Mouse (Mus musculus) MEL (cell line): Measurements from ENCODE around the gene Fancc. TPM values are rescaled to one million over a fixed set of nuclear protein-coding genes. Genes with fewer than 3 reads are reported as not detected.

Experiments
- DNase-seq: peaks from one replicate; pipeline ENCODE4 v3.0.0; 2011; ENCODE audit warnings: low read depth, low spot score
- H3K27ac ChIP-seq: 2 replicates; pipeline ENCODE4 v1.5.1; 2012; ENCODE audit warnings: low read depth, mild to moderate bottlenecking, control low read depth, low read length, moderate library complexity; ENCODE audit not compliant: control insufficient read depth
- H3K27me3 ChIP-seq, 2 experiments: fragments of 150-350 bp in 1 of 2; sonication (generic) in 1 of 2; 2 replicates each; pipeline ENCODE4 v1.6.1; 2012; ENCODE audit warnings: low read length in 2 of 2, mild to moderate bottlenecking in 2 of 2, improper control_type of control experiment in 1 of 2, moderate library complexity in 1 of 2; ENCODE audit not compliant: insufficient read depth in 2 of 2, control insufficient read depth in 1 of 2
- H3K36me3 ChIP-seq, 2 experiments: 2 replicates each; pipeline ENCODE4 v1.6.1; 2012 to 2014; ENCODE audit warnings: low read length in 2 of 2, improper control_type of control experiment in 1 of 2, inconsistent platforms in 1 of 2, mild to moderate bottlenecking in 1 of 2; ENCODE audit not compliant: insufficient read depth in 2 of 2, control insufficient read depth in 1 of 2
- H3K4me1 ChIP-seq, 2 experiments: fragments of 150-350 bp in 1 of 2; sonication (generic) in 1 of 2; 2 replicates each; pipeline ENCODE4 v1.6.1; 2012; ENCODE audit warnings: low read length in 2 of 2, improper control_type of control experiment in 1 of 2, mild to moderate bottlenecking in 1 of 2; ENCODE audit not compliant: insufficient read depth in 2 of 2, control insufficient read depth in 1 of 2
- H3K4me3 ChIP-seq, 2 experiments: fragments of 150-350 bp in 1 of 2; sonication (generic) in 1 of 2; 2 replicates each; pipeline ENCODE4 v1.5.1; 2012; ENCODE audit warnings: low read depth in 2 of 2, low read length in 2 of 2, mild to moderate bottlenecking in 2 of 2, moderate library complexity in 2 of 2, control low read depth in 1 of 2, improper control_type of control experiment in 1 of 2; ENCODE audit not compliant: control insufficient read depth in 1 of 2, insufficient read depth in 1 of 2
- H3K79me2 ChIP-seq: 2 replicates; pipeline ENCODE4 v1.6.1; 2012; ENCODE audit warnings: mild to moderate bottlenecking, low read length, moderate library complexity; ENCODE audit not compliant: control insufficient read depth, poor library complexity, insufficient read depth
- H3K9ac ChIP-seq: 2 replicates; pipeline ENCODE4 v1.6.1; 2012; ENCODE audit warnings: low read depth, mild to moderate bottlenecking, control low read depth, low read length, moderate library complexity; ENCODE audit not compliant: control insufficient read depth, poor library complexity, severe bottlenecking
- H3K9me3 ChIP-seq: fragments of 150-350 bp; sonication (generic); replicated peaks from 2 replicates; pipeline ENCODE4 v1.6.1; 2012; ENCODE audit warnings: mild to moderate bottlenecking, low read length, improper control_type of control experiment, moderate library complexity; ENCODE audit not compliant: insufficient read depth
- BHLHE40 ChIP-seq: IDR thresholded peaks from 2 replicates; pipeline ENCODE4 v1.6.1; 2012; ENCODE audit warnings: low read depth, mild to moderate bottlenecking, inconsistent platforms, low read length, improper control_type of control experiment, borderline replicate concordance
- CHD1 ChIP-seq: IDR thresholded peaks from 2 replicates; pipeline ENCODE4 v1.6.1; 2012; ENCODE audit warnings: low read depth, mild to moderate bottlenecking, inconsistent platforms, low read length, improper control_type of control experiment
- CHD2 ChIP-seq: IDR thresholded peaks from 2 replicates; pipeline ENCODE4 v1.6.1; 2011; ENCODE audit warnings: low read length, improper control_type of control experiment
- E2F4 ChIP-seq: IDR thresholded peaks from 2 replicates; pipeline ENCODE4 v1.6.1; 2011; ENCODE audit warnings: low read depth, low read length, improper control_type of control experiment, borderline replicate concordance
- ETS1 ChIP-seq: IDR thresholded peaks from 2 replicates; pipeline ENCODE4 v1.6.1; 2012; ENCODE audit warnings: low read depth, mild to moderate bottlenecking, inconsistent platforms, low read length, improper control_type of control experiment, moderate library complexity
- GABPA ChIP-seq: IDR thresholded peaks from 2 replicates; pipeline ENCODE4 v1.6.1; 2012; ENCODE audit warnings: low read depth, mild to moderate bottlenecking, inconsistent platforms, low read length, improper control_type of control experiment, moderate library complexity
- KAT2A ChIP-seq: conservative IDR thresholded peaks from 2 replicates; pipeline ENCODE4 v1.6.1; 2012; ENCODE audit warnings: low read depth, low read length, improper control_type of control experiment, inconsistent platforms
- MAZ ChIP-seq: IDR thresholded peaks from 2 replicates; pipeline ENCODE4 v1.6.1; 2012; ENCODE audit warnings: low read depth, mild to moderate bottlenecking, inconsistent platforms, low read length, improper control_type of control experiment
- MXI1 ChIP-seq: IDR thresholded peaks from 2 replicates; pipeline ENCODE4 v1.6.1; 2011; ENCODE audit warnings: mild to moderate bottlenecking, low read depth, low read length, improper control_type of control experiment
- MYB ChIP-seq: IDR thresholded peaks from 2 replicates; pipeline ENCODE4 v1.6.1; 2011; ENCODE audit warnings: mild to moderate bottlenecking, low read depth, low read length, improper control_type of control experiment
- NELFE ChIP-seq: IDR thresholded peaks from 2 replicates; pipeline ENCODE4 v1.6.1; 2011; ENCODE audit warnings: low read depth, low read length, improper control_type of control experiment
- NRF1 ChIP-seq: IDR thresholded peaks from 2 replicates; pipeline ENCODE4 v1.6.1; 2014; ENCODE audit warnings: low read depth, mild to moderate bottlenecking, inconsistent platforms, low read length, improper control_type of control experiment, moderate library complexity; ENCODE audit not compliant: poor library complexity, insufficient read depth, severe bottlenecking
- POLR2A ChIP-seq, 2 experiments: IDR thresholded peaks; 2 replicates each; pipeline ENCODE4 v1.6.1; 2011 to 2012; ENCODE audit warnings: low read length in 2 of 2, mild to moderate bottlenecking in 2 of 2, control low read depth in 1 of 2, improper control_type of control experiment in 1 of 2, low read depth in 1 of 2, moderate library complexity in 1 of 2; ENCODE audit not compliant: control insufficient read depth in 1 of 2, insufficient read depth in 1 of 2, poor library complexity in 1 of 2
- POLR2AphosphoS5 ChIP-seq: IDR thresholded peaks from 2 replicates; pipeline ENCODE4 v1.6.1; 2012; ENCODE audit warnings: low read depth, borderline replicate concordance, mild to moderate bottlenecking, inconsistent platforms, low read length, moderate library complexity, mixed read lengths
- RAD21 ChIP-seq: IDR thresholded peaks from 2 replicates; pipeline ENCODE4 v1.6.1; 2011; ENCODE audit warnings: mild to moderate bottlenecking, low read depth, low read length, improper control_type of control experiment
- TCF12 ChIP-seq: IDR thresholded peaks from 2 replicates; pipeline ENCODE4 v1.6.1; 2014; ENCODE audit warnings: low read depth, mild to moderate bottlenecking, inconsistent platforms, low read length, improper control_type of control experiment, moderate library complexity
- USF1 ChIP-seq: IDR thresholded peaks from 2 replicates; pipeline ENCODE4 v1.6.1; 2014; ENCODE audit warnings: low read depth, mild to moderate bottlenecking, inconsistent platforms, low read length, improper control_type of control experiment, moderate library complexity
- USF2 ChIP-seq, 2 experiments: IDR thresholded peaks; 2 replicates each; pipeline ENCODE4 v1.6.1; 2011 to 2012; ENCODE audit warnings: improper control_type of control experiment in 2 of 2, low read length in 2 of 2, borderline replicate concordance in 1 of 2, inconsistent platforms in 1 of 2, low read depth in 1 of 2, mild to moderate bottlenecking in 1 of 2; ENCODE audit not compliant: insufficient read depth in 1 of 2
- ZC3H11A ChIP-seq: IDR thresholded peaks from 2 replicates; pipeline ENCODE4 v1.6.1; 2012; ENCODE audit warnings: low read depth, mild to moderate bottlenecking, inconsistent platforms, low read length, improper control_type of control experiment
- ZKSCAN1 ChIP-seq: IDR thresholded peaks from 2 replicates; pipeline ENCODE4 v1.6.1; 2012; ENCODE audit warnings: low read depth, mild to moderate bottlenecking, inconsistent platforms, low read length, improper control_type of control experiment, moderate library complexity
- polyA plus RNA-seq, 2 experiments: library from polyadenylated mRNA; stranded (reverse) in 1 of 2; unstranded in 1 of 2; fragments of >175 nt in 1 of 2; fragments of >200 nt in 1 of 2; gene quantifications; 2 replicates each; pipeline versions ENCODE4 v1.2.1 to v1.2.4; 2012; ENCODE audit warnings: low replicate concordance in 2 of 2, low read depth in 1 of 2; ENCODE audit not compliant: insufficient read length in 2 of 2, insufficient read depth in 1 of 2, missing spikeins in 1 of 2
- total RNA-seq: library from RNA; depleted of rRNA; stranded (reverse); fragments of 300-350 nt; gene quantifications from 2 replicates; pipeline ENCODE4 v1.2.3, GENCODE M21; 2012

Gene Fancc
- total and polyA plus RNA-seq, 3 experiments: 4.0 to 5.5 TPM; not detected in 1

DNA sequence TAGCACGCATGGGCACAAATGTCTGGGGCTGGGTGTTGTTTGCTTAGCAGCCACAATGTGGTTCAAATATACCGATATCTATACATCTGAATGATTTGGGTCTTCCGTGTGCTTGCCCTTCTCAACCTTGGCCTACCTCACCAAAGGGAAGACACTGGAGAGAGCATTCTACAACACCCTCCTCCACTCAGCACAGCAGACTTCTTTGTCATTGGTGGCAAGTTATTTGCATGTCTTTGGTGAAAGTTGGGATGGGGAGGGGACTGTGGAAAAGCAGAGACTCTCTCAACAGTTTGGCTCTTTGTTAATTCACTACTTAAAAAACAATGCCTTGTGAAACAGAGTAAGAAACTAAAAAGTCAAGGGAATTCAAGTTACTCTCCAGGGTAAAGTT, 33.3 kb upstream of the Fancc start:
- H3K27ac ChIP-seq: no peak overlapping the region

GRCm38 (mm10) chr13:63529602-63530370, 32.7 kb upstream of the Fancc start:
- Histone ChIP-seq H3K9ac (no peak overlapping the region), H3K36me3 (peaks cover 0 to 32% of the 10 kb centered on the region in 2 experiments; a peak in 2 of 4 replicates)

More for the DNA sequence above, 33.3 kb upstream of the Fancc start:
- no peak overlapping the region for H3K9ac ChIP-seq
- H3K27me3 ChIP-seq: no peaks in the 10 kb centered on the region
- H3K79me2 ChIP-seq: no peaks in the 10 kb centered on the region
- DNase-seq: no peak
- no peaks in the 10 kb centered on the region for H3K9me3 ChIP-seq
- no peak for TF ChIP-seq E2F4
- TF ChIP-seq ZKSCAN1: no peak
- no peak for TF ChIP-seq NELFE
- no peak for TF ChIP-seq MXI1
- no peak for TF ChIP-seq CHD2
- no peak for TF ChIP-seq USF1
- TF ChIP-seq KAT2A: no peak
- TF ChIP-seq GABPA: no peak
- TF ChIP-seq TCF12: no peak
- H3K4me1 ChIP-seq: no peaks in the 10 kb centered on the region
- H3K4me3 ChIP-seq: no peak overlapping the region
- H3K36me3 ChIP-seq: peaks cover 0 to 32% of the 10 kb centered on the region in 2 experiments; a peak in 2 of 4 replicates

DNA sequence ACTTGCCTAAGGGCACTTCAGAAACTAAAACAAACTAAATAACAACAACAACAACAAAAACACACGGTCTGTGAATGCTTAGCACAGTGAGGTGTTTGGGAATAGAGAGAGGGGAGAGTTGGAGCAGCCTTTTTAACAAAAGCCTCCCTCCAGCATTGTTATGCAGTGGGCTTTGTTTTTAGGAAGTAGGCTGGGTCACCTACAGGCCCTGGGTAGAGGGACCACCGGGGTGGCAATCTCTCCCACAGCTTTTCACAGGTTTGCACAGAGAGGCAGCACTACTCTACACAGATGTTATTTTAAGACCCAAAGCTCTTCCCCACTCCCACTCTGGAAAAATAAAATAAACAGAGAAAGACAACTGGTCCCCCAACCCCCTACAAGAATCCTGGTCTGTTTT, 31.8 kb upstream of the Fancc start:
- no peak for DNase-seq
- Histone ChIP-seq H3K27ac (no peak overlapping the region), H3K4me3 (no peak overlapping the region), H3K4me1 (no peaks in the 10 kb centered on the region), H3K9me3 (no peaks in the 10 kb centered on the region), H3K9ac (no peak overlapping the region), H3K79me2 (no peaks in the 10 kb centered on the region), H3K36me3 (peaks cover 0 to 33% of the 10 kb centered on the region in 2 experiments; a peak in 2 of 4 replicates), H3K27me3 (no peaks in the 10 kb centered on the region)
- no peak for TF ChIP-seq CHD1
- no peak for TF ChIP-seq MAZ
- TF ChIP-seq MYB: no peak

More at GRCm38 (mm10) chr13:63529602-63530370, 32.7 kb upstream of the Fancc start:
- TF ChIP-seq USF2 (IDR thresholded peaks at IDR 0.05; ENCODE audit: borderline replicate concordance in 1 of 2, insufficient read depth in 1 of 2, low read depth in 1 of 2, low read length in 2 of 2): no peak
- no peak for TF ChIP-seq BHLHE40
- no peak for TF ChIP-seq ZKSCAN1
- no peak for TF ChIP-seq ETS1
- TF ChIP-seq POLR2AphosphoS5: no peak
- no peak for TF ChIP-seq ZC3H11A
- TF ChIP-seq POLR2A (IDR thresholded peaks at IDR 0.05; ENCODE audit: control insufficient read depth in 1 of 2, insufficient read depth in 1 of 2, low read depth in 1 of 2, low read length in 2 of 2, poor library complexity in 1 of 2): no peak
- no peak for TF ChIP-seq NRF1
- TF ChIP-seq RAD21: no peak
- no peak for TF ChIP-seq MYB
- no peak for TF ChIP-seq MAZ
- Histone ChIP-seq H3K4me1 (no peaks in the 10 kb centered on the region), H3K79me2 (no peaks in the 10 kb centered on the region), H3K4me3 (no peak overlapping the region), H3K9me3 (no peaks in the 10 kb centered on the region), H3K27me3 (no peaks in the 10 kb centered on the region), H3K27ac (no peak overlapping the region)
- DNase-seq: no peak
